Mouse (Mus musculus) adrenal gland, postnatal 36 days (tissue): ENCODE data around the gene Ubqln3. TPM values are rescaled to one million over a fixed set of nuclear protein-coding genes. Genes with fewer than 3 reads are reported as not detected.

Experiments used
- DNase-seq, 2 experiments: peaks; one replicate each; pipeline ENCODE4 v3.0.0; 2021; ENCODE audit warnings: mixed read lengths in 1 of 2
- long read RNA-seq, 2 experiments: library from polyadenylated mRNA; stranded (forward); transcript quantifications; one replicate each; pipeline ENCODE4 v2.0.0; 2021; ENCODE audit warnings: borderline sequencing depth in 2 of 2
- total RNA-seq, 2 experiments: library from RNA; stranded (reverse); gene quantifications; 2 replicates each; pipeline ENCODE4 v1.2.3; 2021

Ubqln3 gene
- total RNA-seq: not detected
- long read RNA-seq, experiment 1: 0 reads
- long read RNA-seq, experiment 2: 0 reads

DNA sequence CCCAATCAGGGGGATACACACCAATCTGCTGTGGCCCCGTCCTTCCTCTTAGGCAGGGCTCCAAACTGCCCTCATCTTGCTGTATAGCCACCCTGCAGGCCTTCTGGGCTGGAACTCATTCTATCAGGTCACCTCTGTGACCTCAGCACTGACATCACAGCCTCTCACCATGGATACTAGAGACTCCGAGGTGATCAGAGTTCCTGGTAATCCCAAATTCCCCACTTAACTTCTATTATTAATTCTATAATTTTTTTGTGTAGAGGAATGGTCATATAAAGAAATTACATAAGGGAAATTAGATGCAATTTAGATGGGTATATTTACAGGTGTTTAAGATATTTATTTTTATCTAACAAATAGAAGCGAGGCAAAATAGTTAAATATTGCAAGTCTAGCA lies at the start of gene Ubqln3:
Gene Ubqln3, minus strand, starts transcription at position 101 of the 400 bp plus-strand sequence.
- DNase-seq: no peak

DNA sequence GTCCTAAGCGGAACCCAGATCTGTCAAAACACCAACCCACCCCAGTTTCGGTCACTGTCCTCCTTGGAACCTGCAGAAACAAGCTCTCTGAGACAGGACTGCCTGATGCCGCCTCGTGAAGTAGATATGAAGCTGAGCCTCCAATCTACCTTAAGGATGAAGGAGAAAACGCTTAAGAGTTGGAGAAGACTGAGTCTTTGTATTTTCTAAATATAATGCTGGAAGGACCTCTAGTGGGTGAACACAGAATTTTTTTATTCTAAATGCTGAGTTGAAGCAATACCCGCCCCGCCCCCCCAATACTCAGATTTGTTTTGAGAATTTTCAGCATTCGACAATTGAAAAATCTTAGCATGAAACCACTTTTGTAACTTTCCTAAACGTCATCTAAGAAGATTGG lies 48.2 kb upstream of the Ubqln3 start:
- DNase-seq: no peak

DNA sequence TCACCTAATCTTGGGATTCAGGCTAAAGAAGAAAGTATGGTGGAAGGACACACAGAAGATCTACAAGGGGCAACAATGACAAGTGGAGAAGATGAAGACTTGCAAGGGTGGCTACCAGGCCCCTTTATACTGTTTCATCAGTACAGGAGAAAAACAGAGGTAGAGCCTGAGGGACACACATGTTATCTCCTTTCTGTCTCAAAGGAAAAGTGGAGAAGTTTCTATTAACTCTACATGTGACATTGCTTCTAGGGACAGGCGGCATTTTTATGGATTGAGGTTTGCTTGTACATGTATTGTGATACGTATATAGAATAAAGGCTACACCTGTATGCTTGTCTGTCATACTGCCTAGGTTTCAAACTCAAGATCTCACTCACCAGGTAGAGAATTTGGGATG lies 40.2 kb upstream of the Ubqln3 start, which contains the start of gene Olfr648:
Gene Olfr648, minus strand, starts transcription at position 101 of the 400 bp plus-strand sequence.
- no peak for DNase-seq

DNA sequence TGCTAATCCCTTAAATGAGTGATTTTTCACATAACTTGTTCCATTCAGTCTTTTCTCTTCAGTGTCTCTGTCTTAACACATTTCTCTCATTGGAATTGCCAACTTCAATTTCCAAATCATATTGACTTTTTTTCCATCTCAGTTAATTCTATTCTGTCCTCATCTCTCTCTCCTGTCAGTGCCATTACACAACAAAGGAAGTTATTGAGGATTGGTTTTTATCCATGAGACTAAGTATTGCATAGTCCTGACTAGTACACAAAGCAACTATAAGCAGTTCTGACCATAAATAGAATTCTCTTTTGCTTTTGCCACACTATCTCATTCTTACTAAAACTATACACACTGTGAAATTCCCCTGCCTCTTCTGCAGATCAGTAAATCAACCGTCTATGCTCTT lies 36.0 kb upstream of the Ubqln3 start:
- no peak for DNase-seq

DNA sequence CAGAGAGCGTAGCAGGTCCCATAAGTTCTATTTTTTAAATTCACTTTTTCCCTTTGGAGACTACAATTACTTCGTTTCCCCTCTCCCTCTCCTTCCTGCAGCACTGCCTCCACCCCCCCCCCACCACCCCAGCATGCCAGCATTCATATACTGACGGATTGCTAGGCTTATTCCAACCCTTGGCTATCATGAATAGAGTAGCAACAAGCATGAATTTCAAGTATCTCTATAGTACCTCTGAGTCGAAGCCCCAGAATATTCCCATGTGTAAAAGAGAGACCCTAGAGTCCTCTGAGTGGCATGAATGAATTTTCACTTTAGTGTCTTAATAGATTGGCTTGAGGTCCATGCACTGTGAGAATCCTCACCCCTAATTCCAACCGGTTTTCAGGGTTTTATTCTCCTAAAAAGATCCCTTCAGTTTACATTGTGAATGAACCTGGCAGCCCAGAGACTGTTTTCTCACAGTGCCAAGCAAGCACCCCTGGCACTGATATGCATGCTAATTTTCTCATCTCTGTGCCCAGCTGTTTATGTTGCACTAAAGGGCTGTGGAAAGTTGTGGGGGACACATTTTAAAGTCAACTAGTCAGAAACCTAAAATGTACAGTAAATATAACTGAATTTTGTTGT lies 35.5 kb upstream of the Ubqln3 start:
- DNase-seq: no peak

DNA sequence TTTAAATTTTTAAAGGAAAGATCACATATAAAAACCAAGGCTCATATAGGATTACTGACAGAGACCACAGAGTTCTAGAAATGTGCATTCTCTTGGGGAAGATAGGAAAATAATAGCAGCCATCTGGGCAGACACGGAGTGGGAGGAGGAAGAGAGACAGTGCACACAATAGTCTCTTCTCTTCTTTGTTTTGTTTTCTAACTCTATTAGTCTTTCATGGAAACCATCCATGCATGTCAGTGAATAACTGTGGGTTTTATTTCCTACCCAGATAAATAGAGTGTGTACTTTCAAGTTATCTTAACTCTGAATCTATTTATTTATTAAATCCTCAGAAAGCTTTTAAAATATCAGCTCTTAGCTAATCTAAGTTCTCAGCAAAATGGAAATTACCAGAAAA lies 32.0 kb upstream of the Ubqln3 start:
- no peak for DNase-seq

DNA sequence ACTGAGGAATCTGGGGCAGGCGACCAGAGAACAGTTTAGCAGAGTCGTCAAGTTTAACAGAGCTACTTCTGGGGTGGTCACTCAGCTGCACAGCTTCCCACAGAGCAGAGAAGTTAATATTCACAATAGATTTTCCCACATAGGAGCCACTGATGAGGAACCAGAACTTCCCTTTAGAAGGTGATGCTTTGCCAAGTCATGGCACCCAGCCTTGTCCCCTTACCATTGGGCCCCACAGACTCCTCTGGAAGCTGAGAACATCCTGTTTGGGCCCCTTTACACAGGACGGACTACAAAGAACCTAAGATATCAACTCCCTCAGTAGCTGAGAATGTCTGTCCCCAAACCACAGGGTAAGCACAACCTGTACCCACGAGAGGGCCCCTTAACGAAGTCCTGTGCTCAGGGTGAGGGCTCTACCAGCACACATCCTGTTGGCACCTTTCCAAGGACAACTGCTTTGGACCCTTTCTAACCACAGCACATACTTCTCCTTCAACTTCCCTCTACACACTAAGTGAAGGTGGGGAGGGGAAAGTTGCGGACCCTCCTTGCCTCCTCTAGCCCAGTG lies 26.6 kb upstream of the Ubqln3 start:
- no peak for DNase-seq

DNA sequence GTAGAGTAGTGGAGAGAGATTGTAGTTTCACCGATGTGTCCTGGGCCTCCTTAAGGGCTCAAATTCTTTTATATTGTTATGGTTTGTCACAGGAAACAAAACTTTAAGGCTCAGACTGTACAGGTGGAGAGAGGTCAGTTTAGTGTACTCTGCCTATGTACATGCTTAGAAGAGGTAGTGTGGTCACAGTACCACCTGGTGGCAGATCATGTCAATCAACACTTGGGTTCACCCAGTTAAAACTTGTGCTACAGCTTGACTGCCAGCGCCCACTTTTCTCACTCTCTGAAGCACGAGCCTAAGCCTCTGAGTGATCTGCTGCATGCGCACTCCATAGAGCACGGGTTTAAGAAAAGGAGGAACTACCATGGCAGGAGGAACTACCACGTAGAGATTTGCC lies 24.0 kb upstream of the Ubqln3 start:
- DNase-seq: no peak

DNA sequence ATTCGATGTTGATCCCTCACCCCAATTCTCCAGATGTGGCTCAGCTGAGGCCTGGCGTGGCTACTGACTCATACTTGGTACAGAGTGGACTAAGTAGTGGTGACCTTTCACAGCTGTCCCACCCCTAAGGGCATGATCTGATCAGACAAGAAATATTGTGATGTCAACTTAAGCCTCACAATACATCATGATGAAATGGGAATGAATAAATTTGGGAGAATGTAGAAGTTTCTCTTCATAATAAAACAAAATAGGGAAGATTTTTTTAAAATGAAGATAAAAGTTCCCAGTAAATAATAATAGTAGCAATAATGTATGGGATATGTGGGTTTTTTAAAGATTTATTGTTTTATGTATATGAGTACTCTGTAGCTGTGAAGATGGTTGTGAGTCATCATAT lies 7.4 kb upstream of the Ubqln3 start, which contains the start of gene Ubqlnl:
Gene Ubqlnl, minus strand, starts transcription at position 101 of the 400 bp plus-strand sequence.
- DNase-seq: no peak

DNA sequence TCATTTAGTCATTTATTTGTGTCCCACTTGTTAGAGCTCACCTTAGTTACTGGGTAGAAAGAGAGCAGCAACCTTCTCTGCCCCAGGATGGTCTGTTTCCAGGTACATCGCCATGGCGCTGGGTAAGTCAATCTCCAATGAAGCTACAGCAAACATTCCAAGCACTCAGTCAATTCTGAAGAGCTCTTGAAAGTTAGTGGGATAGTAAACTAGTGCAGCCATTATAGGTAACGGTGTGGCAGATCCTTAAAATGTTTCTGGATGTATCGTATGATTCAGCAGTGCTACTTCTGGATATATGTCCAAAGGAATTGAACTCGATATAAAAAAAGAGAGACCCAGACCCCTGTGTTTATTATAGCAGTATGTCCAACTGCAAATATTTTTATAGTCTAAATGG lies 5.8 kb downstream of the Ubqln3 start, which contains the start of gene Olfr643:
Gene Olfr643, minus strand, starts transcription at position 101 of the 400 bp plus-strand sequence.
- no peak for DNase-seq

DNA sequence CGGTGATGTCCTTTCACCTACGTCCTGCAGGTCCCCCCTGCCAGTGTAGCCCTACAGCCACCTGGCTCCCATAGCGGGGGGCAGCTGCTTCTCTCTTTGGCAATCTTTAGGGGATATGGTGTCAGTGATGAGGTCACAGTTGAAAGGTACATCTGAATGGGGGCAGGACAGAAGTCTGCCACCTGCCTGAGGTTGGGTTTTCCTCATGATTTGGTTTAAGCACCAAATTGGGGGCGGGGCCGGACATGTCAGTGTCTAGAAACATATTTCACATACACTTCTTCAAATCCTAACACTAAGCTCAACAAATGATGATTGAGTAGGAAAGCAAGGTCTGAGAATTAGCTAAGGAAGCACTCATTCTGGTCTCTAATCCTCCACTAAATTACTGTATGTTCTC lies 13.4 kb downstream of the Ubqln3 start, which contains the start of gene Ubqln5:
Gene Ubqln5, minus strand, starts transcription at position 101 of the 400 bp plus-strand sequence.
- no peak for DNase-seq

DNA sequence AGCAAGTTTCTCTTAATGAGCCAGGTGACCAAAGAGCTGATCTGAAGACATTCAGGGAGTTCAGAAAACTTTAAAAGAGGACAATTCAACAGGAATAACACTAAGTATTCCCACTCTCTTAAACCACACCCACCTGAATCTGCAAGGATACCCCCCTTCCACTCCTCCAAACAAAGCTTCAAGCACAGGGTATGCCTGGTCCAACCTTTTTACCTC lies 38.4 kb downstream of the Ubqln3 start, which contains the start of gene Olfr646:
Gene Olfr646, plus strand, starts transcription at position 117 of the 216 bp plus-strand sequence.
- DNase-seq: no peak

DNA sequence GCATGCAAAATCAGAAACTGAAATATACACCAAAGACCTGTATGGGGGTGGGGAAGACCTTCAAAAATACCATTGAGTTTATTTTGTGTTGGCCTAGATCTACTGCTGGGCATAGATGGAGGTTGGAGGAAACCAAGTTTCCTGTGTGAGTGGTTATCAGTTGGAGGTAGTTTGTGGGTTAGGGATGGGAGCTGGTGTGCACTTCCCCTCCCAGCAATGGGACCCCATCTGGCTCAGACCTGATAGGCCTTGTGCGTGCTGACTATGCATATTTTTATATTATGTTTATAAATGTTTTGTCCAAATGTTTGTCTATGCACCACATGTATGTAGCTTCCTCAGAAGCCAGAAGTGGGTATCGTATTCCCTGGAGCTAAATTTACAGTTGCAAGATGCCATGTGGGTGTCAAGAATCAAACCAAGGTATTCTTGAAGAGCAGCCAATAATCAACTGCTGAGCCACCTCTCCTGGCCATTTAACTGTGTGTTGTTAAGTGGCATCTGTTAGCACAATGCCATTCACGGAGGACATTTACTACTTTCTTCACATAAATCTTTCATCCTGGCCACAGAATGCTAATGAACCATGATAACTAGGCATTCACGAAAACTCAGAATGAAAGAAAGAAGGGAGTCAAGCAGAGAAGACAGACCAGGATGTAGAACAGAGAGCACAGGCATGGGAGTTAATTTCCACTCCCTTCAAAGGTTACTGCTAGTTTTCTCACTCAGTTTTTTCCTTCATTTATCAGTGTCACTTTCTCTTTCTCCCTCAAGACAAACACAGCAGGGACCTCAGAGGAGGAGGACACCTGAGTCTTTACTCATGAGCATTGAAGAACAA lies 38.9 kb downstream of the Ubqln3 start:
- no peak for DNase-seq

Other genes starting within 250 kb of the Ubqln3 start
- gene Olfr64, start 248.8 kb downstream of the Ubqln3 start, total RNA-seq: not detected
- gene Olfr65, start 239.8 kb downstream of the Ubqln3 start, total RNA-seq: not detected
- not detected for gene Olfr631, start 214.5 kb downstream of the Ubqln3 start, total RNA-seq
- gene Olfr632, start 208.9 kb downstream of the Ubqln3 start, total RNA-seq: not detected
- not detected for gene Olfr633, start 198.8 kb downstream of the Ubqln3 start, total RNA-seq
- gene Olfr635, start 172.1 kb downstream of the Ubqln3 start, total RNA-seq: not detected
- gene Olfr638, start 144.5 kb downstream of the Ubqln3 start, total RNA-seq: not detected
- not detected for gene Olfr639, start 126.0 kb downstream of the Ubqln3 start, total RNA-seq
- gene Olfr640, start 117.7 kb downstream of the Ubqln3 start, total RNA-seq: not detected
- not detected for gene Olfr641, start 107.8 kb downstream of the Ubqln3 start, total RNA-seq
- gene Olfr642, start 90.6 kb downstream of the Ubqln3 start, total RNA-seq: not detected
- gene 4930516K23Rik, start 81.8 kb downstream of the Ubqln3 start, total RNA-seq: not detected
- not detected for gene Olfr644, start 71.4 kb downstream of the Ubqln3 start, total RNA-seq
- gene Olfr645, start 57.8 kb downstream of the Ubqln3 start, total RNA-seq: not detected
- gene Olfr646, start 38.4 kb downstream of the Ubqln3 start, total RNA-seq: not detected
- gene Ubqln5, start 13.5 kb downstream of the Ubqln3 start, total RNA-seq: not detected
- gene Olfr643, start 5.9 kb downstream of the Ubqln3 start, total RNA-seq: not detected
- gene Ubqlnl, start 7.3 kb upstream of the Ubqln3 start, total RNA-seq: not detected
- gene Olfm5, start 21.6 kb upstream of the Ubqln3 start, total RNA-seq: not detected
- not detected for gene Olfr648, start 40.1 kb upstream of the Ubqln3 start, total RNA-seq
- not detected for gene Olfr649, start 52.7 kb upstream of the Ubqln3 start, total RNA-seq
- gene Trim6, start 75.5 kb upstream of the Ubqln3 start, total RNA-seq: under 1 TPM; 0.26 to 0.36 TPM
- 10 to 100 TPM in 1 of 2 experiments, 1 to 10 TPM in 1; 7.3 to 10.5 TPM for gene Trim34a, start 101.2 kb upstream of the Ubqln3 start, total RNA-seq
- gene Trim5, start 144.8 kb upstream of the Ubqln3 start, total RNA-seq: 1 to 10 TPM; 4.2 to 8.4 TPM
- 10 to 100 TPM in 1 of 2 experiments, 1 to 10 TPM in 1; 9.7 to 19.6 TPM for gene Trim12a, start 172.2 kb upstream of the Ubqln3 start, total RNA-seq
- 1 to 10 TPM in 1 of 2 experiments, under 1 TPM in 1; 0.76 to 1.1 TPM for gene Trim34b, start 186.2 kb upstream of the Ubqln3 start, total RNA-seq
- gene Trim12c, start 210.1 kb upstream of the Ubqln3 start, total RNA-seq: 10 to 100 TPM in 1 of 2 experiments, 1 to 10 TPM in 1; 9.9 to 14.6 TPM
- under 1 TPM; 0.10 to 0.26 TPM for gene Trim30b, start 226.6 kb upstream of the Ubqln3 start, total RNA-seq